Mouse (Mus musculus) thymus, adult 18-20 months (tissue): ENCODE measurements around the gene Ctdspl.

ENCODE experiments used
- DNase-seq, 2 experiments: peaks; one replicate each; pipeline ENCODE4 v3.0.0; 2022; ENCODE audit warnings: mixed read lengths in 2 of 2

The Ctdspl gene

DNA sequence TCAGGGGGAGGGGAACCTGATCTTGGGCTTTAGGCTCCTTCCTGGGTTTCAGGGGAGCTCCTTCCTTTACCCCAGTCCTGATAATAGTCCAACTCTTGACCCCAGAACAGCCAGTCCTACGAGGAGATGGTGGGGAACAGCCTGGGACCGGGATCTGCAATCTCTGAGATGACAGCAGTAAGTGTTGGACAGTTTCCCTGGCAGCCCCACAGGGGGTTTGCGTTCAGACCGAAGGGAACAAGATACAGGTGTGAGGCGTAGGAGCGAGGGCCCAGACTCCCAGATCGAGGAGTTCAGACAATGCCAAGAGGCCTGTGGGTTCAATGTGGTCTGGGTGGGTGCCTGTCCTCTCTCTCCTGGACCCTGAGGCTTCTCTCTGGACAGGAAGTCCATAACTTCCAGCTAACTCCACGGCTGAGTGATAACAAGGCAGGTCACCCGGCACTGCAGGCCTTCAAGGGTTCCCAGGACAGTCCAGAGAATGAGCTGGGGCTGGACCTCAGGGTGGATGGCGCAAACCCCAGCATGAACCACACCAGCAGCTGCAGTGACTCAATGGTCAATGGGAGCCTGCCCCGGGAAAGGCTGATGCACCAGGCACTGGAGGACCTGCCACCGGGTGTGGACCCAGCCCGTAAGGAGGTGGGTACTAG is 144.0 kb downstream of the Ctdspl start:
- DNase-seq: no peak

DNA sequence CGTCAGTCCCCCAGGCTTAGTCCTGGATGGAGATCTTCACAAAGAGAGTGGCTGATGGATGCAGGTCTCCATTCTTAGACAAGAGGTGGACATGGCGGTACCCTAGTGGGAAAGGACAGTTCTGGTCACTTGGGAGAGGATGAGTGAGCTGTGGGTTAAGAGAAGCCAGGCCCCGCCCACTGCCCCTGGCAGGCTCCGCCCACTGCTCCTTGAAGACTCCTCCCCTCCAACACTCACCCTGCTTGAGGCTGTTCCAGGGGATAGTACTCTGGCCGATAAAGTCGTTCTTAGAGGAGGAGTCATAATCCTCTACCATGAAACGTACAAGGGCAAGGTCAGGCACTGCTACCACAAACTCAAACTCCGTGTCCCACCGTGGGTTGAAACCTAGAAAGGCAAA is 145.5 kb downstream of the Ctdspl start:
- DNase-seq: no peak

GRCm38 (mm10) chr9:119073184-119073895 is 147.1 kb downstream of the Ctdspl start:
- no peak for DNase-seq

- no peak for DNase-seq
These were observed 149.4 kb downstream of the Ctdspl start for GRCm38 (mm10) chr9:119075685-119076084.

DNA sequence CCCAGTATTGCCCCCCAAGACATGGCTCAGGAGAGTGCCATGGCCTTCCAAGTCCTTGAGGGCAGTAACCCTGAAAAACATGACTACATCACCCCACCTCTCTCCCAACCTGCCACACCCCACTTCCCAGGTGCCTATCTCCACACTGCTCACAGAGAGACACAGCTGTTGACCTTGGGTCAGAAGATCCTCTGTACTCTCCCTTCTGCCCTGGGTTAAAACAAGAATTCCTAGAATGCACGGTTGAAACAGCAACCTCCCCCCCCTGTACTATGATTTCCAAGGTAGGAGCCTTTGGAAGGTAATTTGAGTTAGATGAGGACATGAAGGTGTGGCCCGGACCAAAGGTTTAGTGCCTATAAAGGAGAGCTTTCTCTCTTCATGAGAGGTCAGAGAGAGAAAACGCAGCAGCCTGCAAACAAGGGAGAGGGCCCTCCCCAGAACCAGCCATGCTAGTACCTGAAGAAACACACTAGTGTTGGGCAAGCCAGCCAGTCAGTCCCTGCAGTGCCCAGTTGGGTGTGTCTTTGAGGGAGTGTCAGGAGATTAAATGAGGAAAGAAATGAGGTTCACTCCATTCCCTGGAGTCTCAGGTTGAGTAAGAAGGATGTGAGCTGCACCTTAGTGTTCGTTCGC is 153.9 kb downstream of the Ctdspl start:
- DNase-seq: no peak

GRCm38 (mm10) chr9:119082039-119082438 is 155.8 kb downstream of the Ctdspl start:
- DNase-seq: no peak

DNA sequence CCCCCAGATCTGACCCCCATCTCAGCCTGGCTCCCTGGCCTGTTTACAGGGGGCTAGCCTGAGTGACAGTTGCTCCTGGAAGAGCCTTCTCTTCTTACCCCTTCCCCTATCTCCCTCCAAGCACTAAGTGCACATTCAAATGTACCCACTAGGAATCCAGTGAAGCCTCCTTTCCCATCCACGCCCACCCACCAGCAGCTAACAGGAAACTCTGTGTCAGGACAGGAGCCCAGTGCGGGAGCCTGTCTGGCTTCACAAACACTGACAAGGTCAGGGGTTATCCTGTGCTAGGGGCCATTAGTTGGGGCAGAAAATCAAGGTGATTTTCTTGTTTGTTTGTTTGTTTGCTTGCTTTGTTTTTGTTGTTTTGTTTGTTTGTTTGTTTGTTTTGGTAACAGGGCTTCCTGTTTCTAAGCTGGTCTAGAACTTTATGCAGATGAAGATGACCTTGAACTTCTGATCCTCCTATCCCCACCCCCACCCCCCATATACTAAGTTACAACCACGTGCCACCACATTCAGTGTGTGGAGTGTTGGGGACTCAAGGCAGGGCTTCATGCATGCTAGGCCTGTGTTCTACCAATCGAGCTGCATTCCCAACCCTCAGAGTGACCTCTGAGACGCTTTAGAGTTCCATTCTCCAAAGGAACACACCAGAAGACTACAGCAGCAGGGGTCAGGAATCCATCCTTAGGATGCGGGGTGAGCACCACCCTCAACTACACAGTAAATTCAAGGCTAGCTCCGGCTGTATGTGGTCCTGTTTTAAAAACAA is 156.6 kb downstream of the Ctdspl start:
- DNase-seq: no peak

- DNase-seq: no peak
These were observed 157.7 kb downstream of the Ctdspl start for GRCm38 (mm10) chr9:119083966-119084365.

GRCm38 (mm10) chr9:119086451-119086850 is 160.2 kb downstream of the Ctdspl start:
- DNase-seq: no peak

DNA sequence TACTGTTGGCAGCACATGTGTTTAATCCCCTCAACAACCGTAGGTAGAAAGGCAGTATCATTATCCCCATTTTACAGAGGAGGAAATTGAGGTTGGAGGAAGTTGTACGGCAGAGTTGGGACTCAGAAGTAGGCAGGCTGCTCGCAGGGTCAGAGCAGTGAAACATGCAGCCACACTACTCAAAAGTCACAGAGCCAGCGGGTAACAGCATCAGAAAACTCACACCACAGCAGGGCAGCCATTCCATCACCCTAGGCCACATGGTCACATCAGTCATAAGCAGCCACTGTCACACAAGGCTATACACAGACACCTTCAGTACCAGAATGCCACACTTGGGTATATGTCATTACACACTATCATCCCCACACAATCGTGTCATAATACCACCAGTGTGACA is 161.1 kb downstream of the Ctdspl start:
- DNase-seq: no peak

DNA sequence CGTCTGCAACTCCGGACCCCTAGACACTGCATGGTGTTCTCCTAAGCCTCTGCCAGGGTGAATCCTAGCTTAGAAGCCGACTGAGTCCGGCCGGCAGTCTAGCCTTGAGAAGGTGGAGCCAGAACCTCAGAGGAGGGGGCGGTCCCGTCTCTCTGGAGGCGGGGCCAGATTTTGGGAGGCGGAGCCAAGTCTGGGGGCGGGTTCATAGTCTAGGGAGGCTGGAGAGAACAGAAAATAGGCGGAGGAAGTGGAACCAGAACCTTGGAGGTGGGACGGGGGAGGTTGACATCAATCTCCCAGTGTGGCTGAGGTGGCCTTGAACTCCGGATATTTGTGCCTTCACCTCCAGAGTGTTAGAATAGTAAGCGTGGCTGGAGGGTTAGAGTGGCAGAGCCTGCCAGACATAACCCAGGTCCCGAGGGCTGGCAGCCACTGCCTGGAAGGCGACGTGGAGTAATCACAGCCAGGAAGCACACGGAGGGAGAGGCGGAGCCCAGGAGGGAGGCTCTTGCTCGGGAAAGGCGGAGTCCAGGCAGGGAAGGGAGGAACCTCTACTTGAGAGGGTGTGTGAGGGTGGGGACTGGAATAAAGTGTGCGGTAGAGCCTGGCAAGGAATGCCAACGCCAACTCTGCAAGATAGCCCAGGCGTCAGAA is 162.0 kb downstream of the Ctdspl start:
- peak; percentile 32 to 38 for DNase-seq

- no peak for DNase-seq
These were observed 163.2 kb downstream of the Ctdspl start for GRCm38 (mm10) chr9:119089437-119089836.

DNA sequence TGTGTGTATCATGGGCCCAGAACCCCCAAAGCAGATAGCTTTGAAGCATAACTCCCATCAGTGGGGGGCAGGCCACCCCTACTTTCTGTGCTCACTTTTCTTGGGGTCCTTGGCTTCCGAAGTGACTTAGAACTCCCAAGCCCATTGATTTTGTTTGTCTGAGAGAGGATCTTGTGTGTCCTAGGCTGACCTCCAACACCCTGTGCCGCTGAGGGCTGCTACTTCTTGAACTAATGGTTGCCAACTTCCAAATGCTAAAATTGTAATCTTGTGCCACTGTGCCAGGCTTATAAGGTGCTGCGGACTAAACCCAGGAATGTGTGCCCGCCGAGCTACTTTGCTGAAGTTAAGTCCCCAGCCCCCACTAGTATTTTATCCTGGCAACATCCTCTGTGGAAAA is 164.2 kb downstream of the Ctdspl start:
- no peak for DNase-seq

DNA sequence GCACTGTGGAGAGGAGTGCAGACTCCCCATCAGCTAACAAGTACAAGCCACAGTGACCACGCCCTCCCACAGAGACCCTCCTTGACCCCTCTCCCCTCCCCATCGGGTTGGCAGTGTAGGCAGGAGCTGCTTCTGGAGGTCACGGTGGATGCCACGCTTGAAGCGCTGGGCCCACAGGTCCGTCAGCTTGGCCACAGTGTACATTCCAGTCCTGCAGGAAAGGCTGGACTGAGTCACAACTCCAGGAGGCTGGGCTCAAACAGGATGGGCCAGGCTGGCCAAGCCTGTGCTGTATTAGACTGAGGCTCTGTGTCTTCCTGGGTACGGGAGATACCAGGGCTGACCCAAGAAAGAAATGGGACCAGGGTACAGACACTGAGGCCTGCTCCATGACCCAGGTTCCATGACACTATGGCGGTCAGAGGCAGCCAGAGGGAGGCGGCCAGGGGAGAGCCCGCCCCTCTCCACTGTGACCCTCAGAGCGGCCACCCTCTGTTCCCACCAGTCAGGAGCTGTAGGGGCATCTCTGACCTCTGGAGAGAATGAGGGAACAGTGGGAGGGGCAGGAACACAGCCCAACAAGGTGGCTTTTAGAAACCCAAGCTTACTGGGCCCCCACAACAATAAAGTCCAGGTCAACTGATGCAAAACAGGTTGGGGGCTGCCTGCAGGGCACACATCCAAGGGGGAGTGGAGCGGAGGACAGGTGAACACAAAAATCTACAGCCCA is 165.5 kb downstream of the Ctdspl start:
- no peak for DNase-seq

- no peak for DNase-seq
These were observed 166.5 kb downstream of the Ctdspl start for GRCm38 (mm10) chr9:119092473-119093418.
